Mouse (Mus musculus) liver, adult 2 months (tissue): Measurements from ENCODE around the gene Taok3.

ENCODE experiments used
- CTCF ChIP-seq: fragments of 200-500 bp; IDR thresholded peaks from 2 replicates; pipeline ENCODE4 v1.5.1; 2011; ENCODE audit warnings: low read depth, low read length, control low read depth
- POLR2A ChIP-seq: fragments of 200-500 bp; IDR thresholded peaks from 2 replicates; pipeline ENCODE4 v1.6.1; 2011; ENCODE audit warnings: low read length, control low read depth; ENCODE audit not compliant: insufficient read depth; ENCODE audit errors: extremely low read depth

- no peak for TF ChIP-seq CTCF
- TF ChIP-seq POLR2A: no peak
Measured at GRCm38 (mm10) chr5:117087718-117088117, 32.2 kb upstream of the Taok3 start.
